Mouse (Mus musculus): ENCODE measurements around the gene Gm6525. TPM values are rescaled to one million over a fixed set of nuclear protein-coding genes. Genes with fewer than 3 reads are reported as not detected.

Gene Gm6525
- polyA plus RNA-seq (2012; rRNA removed) = 0.17 TPM in 1 of 2 replicates, not detected in the other
- 0.37 TPM in 1 of 2 replicates, not detected in the other for polyA plus RNA-seq (2014; fragmentation: Nextera tagmentation; extraction: Ambion mirVana)

- no peak within 1 kb of the TSS for H3K4me2 ChIP-seq (ENCODE audit: low read depth)
- ATAC-seq (ENCODE audit: insufficient read depth) (no peak), DNase-seq (ENCODE audit: low read depth in 3 of 3, low spot score in 3 of 3) (no peak)
- H3K9ac ChIP-seq (replicated peaks) = no peak within 1 kb of the TSS
- H3K4me1 ChIP-seq (replicated peaks; ENCODE audit: control insufficient read depth in 2 of 2, insufficient read depth in 2 of 2, low read length in 1 of 2) = no peaks in the 10 kb centered on the region
- H3K4me3 ChIP-seq (ENCODE audit: insufficient read depth in 1 of 2, low read depth in 2 of 2, low read length in 2 of 2) = no peak within 1 kb of the TSS
- H3K36me3 ChIP-seq (replicated peaks; ENCODE audit: control insufficient read depth, insufficient read depth, low read depth) = no peaks in the 10 kb centered on the region
- H3K27me3 ChIP-seq (ENCODE audit: control insufficient read depth, insufficient read depth, low read length) = no peaks in the 10 kb centered on the region
- H3K9me3 ChIP-seq (ENCODE audit: control insufficient read depth, low read length) = no peaks in the 10 kb centered on the region
- H3K27ac ChIP-seq = no peak within 1 kb of the TSS
- no peak for TF ChIP-seq EP300 (IDR thresholded peaks at IDR 0.05; ENCODE audit: low read depth)
- no peak for TF ChIP-seq CTCF (IDR thresholded peaks at IDR 0.05; ENCODE audit: low read depth)
- WGBS (ENCODE audit: insufficient replicate concordance) = 77% methylated on average over 11 of the region's 11 CpGs
These were observed at the start of gene Gm6525 for GRCm38 (mm10) chr3:84173581-84174154. Gene Gm6525 (plus strand): TSS chr3:84174104.

DNA sequence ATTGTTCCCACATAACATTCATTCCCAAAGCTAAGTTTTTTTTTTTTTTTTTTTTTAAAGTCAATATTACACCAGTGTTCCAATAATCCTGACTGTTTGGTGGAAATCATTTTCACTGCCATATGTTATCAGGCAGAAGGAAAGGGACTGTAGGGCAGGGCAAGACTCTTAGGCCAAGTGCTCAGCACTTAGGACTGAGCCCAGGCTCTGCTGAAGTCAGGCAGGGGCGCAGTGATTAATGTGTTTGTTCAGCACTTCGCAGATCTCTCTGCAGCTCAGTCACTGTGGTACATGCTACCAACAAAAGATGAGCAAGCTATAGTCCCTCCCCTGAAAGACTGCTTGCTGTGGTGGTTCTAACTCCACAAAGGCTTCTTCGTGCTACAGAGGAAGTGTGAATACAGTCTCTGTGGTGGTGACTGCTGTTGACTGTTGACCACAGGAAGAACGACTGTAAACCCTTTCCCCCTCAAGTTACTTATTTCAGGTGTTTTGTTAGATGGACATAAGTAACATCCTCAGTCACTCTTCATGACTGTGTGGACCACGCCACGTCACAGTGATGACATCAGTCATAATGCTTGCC, 48.1 kb upstream of the Gm6525 start:
- peaks cover 0 to 9% of the 10 kb centered on the region in 2 experiments; a peak in 2 of 4 replicates for H3K4me1 ChIP-seq (replicated peaks; ENCODE audit: control insufficient read depth in 2 of 2, insufficient read depth in 2 of 2, low read length in 1 of 2)
- ATAC-seq (ENCODE audit: insufficient read depth) = no peak
- H3K27me3 ChIP-seq (ENCODE audit: control insufficient read depth, insufficient read depth, low read length) = no peaks in the 10 kb centered on the region
- H3K4me2 ChIP-seq (ENCODE audit: low read depth) = no peak overlapping the region
- 36% methylated on average over 6 of the region's 6 CpGs for WGBS (ENCODE audit: insufficient replicate concordance)
- H3K27ac ChIP-seq = no peak overlapping the region
- H3K36me3 ChIP-seq (replicated peaks; ENCODE audit: control insufficient read depth, insufficient read depth, low read depth) = no peaks in the 10 kb centered on the region
- H3K9me3 ChIP-seq (ENCODE audit: control insufficient read depth, low read length) = no peaks in the 10 kb centered on the region
- no peak for TF ChIP-seq CTCF (IDR thresholded peaks at IDR 0.05; ENCODE audit: low read depth)
- H3K9ac ChIP-seq (replicated peaks) = no peak overlapping the region
- no peak overlapping the region for H3K4me3 ChIP-seq (ENCODE audit: insufficient read depth in 1 of 2, low read depth in 2 of 2, low read length in 2 of 2)
- DNase-seq (ENCODE audit: low read depth in 3 of 3, low spot score in 3 of 3) = no peak

GRCm38 (mm10) chr3:84126721-84127120, 47.2 kb upstream of the Gm6525 start:
- H3K9ac ChIP-seq (replicated peaks) = no peak overlapping the region
- no peak overlapping the region for H3K4me2 ChIP-seq (ENCODE audit: low read depth)
- no peak for ATAC-seq (ENCODE audit: insufficient read depth)
- no peak for DNase-seq (ENCODE audit: low read depth in 3 of 3, low spot score in 3 of 3)
- H3K9me3 ChIP-seq (ENCODE audit: control insufficient read depth, low read length) = no peaks in the 10 kb centered on the region
- peaks cover 0 to 9% of the 10 kb centered on the region in 2 experiments; a peak in 2 of 4 replicates for H3K4me1 ChIP-seq (replicated peaks; ENCODE audit: control insufficient read depth in 2 of 2, insufficient read depth in 2 of 2, low read length in 1 of 2)
- H3K27ac ChIP-seq = no peak overlapping the region
- TF ChIP-seq EP300 (IDR thresholded peaks at IDR 0.05; ENCODE audit: low read depth) (no peak), CTCF (IDR thresholded peaks at IDR 0.05; ENCODE audit: low read depth) (no peak)
- no peaks in the 10 kb centered on the region for H3K36me3 ChIP-seq (replicated peaks; ENCODE audit: control insufficient read depth, insufficient read depth, low read depth)
- no peaks in the 10 kb centered on the region for H3K27me3 ChIP-seq (ENCODE audit: control insufficient read depth, insufficient read depth, low read length)
- H3K4me3 ChIP-seq (ENCODE audit: insufficient read depth in 1 of 2, low read depth in 2 of 2, low read length in 2 of 2) = no peak overlapping the region
- 66% methylated on average over 3 of the region's 3 CpGs for WGBS (ENCODE audit: insufficient replicate concordance)

GRCm38 (mm10) chr3:84127431-84127830, 46.5 kb upstream of the Gm6525 start:
- no peak for TF ChIP-seq EP300 (IDR thresholded peaks at IDR 0.05; ENCODE audit: low read depth)
- no peak for TF ChIP-seq CTCF (IDR thresholded peaks at IDR 0.05; ENCODE audit: low read depth)
- WGBS (ENCODE audit: insufficient replicate concordance) = 64% methylated on average over 2 of the region's 2 CpGs
- Histone ChIP-seq H3K4me1 (replicated peaks; ENCODE audit: control insufficient read depth in 2 of 2, insufficient read depth in 2 of 2, low read length in 1 of 2) (peaks cover 0 to 9% of the 10 kb centered on the region in 2 experiments; a peak in 2 of 4 replicates), H3K4me3 (ENCODE audit: insufficient read depth in 1 of 2, low read depth in 2 of 2, low read length in 2 of 2) (no peak overlapping the region), H3K36me3 (replicated peaks; ENCODE audit: control insufficient read depth, insufficient read depth, low read depth) (no peaks in the 10 kb centered on the region), H3K27ac (no peak overlapping the region), H3K9ac (replicated peaks) (no peak overlapping the region), H3K9me3 (ENCODE audit: control insufficient read depth, low read length) (no peaks in the 10 kb centered on the region), H3K4me2 (ENCODE audit: low read depth) (no peak overlapping the region), H3K27me3 (ENCODE audit: control insufficient read depth, insufficient read depth, low read length) (no peaks in the 10 kb centered on the region)
- ATAC-seq (ENCODE audit: insufficient read depth) (no peak), DNase-seq (ENCODE audit: low read depth in 3 of 3, low spot score in 3 of 3) (no peak)

Data from liver, embryonic 14.5 days (tissue).